Mouse (Mus musculus): Measurements from ENCODE around the gene Klf12. TPM values are rescaled to one million over a fixed set of nuclear protein-coding genes. Genes with fewer than 3 reads are reported as not detected.

The Klf12 gene
- polyA plus RNA-seq, 1 experiment from 2014 or later: 6.2 TPM

- Histone ChIP-seq H3K4me1 (replicated peaks) (no peaks in the 10 kb centered on the region; the same call in 1 of the 2 replicates), H3K4me2 (peak overlapping the region; percentile 65), H3K36me3 (replicated peaks) (no peaks in the 10 kb centered on the region), H3K9ac (peak overlapping the region; percentile 0; the same call in 1 of the 2 replicates), H3K4me3 (replicated peaks) (peak overlapping the region; percentile 53), H3K9me3 (replicated peaks) (no peaks in the 10 kb centered on the region), H3K27me3 (peaks cover 46% of the 10 kb centered on the region), H3K27ac (replicated peaks) (peak overlapping the region; percentile 79)
- 2% methylated on average over 60 of the region's 60 CpGs for WGBS (ENCODE audit: insufficient replicate concordance)
- peak; percentile 48 for ATAC-seq (ENCODE audit: insufficient read depth)
These were observed 1.4 kb upstream of the Klf12 start for GRCm38 (mm10) chr14:100285656-100286585.

GRCm38 (mm10) chr14:100284861-100285655, 579 bp upstream of the Klf12 start:
- peak overlapping the region; percentile 65 for H3K4me2 ChIP-seq
- ATAC-seq (ENCODE audit: insufficient read depth): peak; percentile 82
- peak overlapping the region; percentile 53 for H3K4me3 ChIP-seq (replicated peaks)
- 0 out of 2 replicates have a peak overlapping the region, but pooled peaks have one; percentile 0 for H3K9ac ChIP-seq
- H3K36me3 ChIP-seq (replicated peaks): no peaks in the 10 kb centered on the region
- no peaks in the 10 kb centered on the region; the same call in 1 of the 2 replicates for H3K4me1 ChIP-seq (replicated peaks)
- H3K27me3 ChIP-seq: peaks cover 46% of the 10 kb centered on the region
- peak overlapping the region; percentile 79 for H3K27ac ChIP-seq (replicated peaks)
- 1% methylated on average over 45 of the region's 48 CpGs for WGBS (ENCODE audit: insufficient replicate concordance)
- no peaks in the 10 kb centered on the region for H3K9me3 ChIP-seq (replicated peaks)

- H3K4me3 ChIP-seq (replicated peaks): peak overlapping the region; percentile 53
- H3K36me3 ChIP-seq (replicated peaks): no peaks in the 10 kb centered on the region
- 4% methylated on average over 27 of the region's 27 CpGs for WGBS (ENCODE audit: insufficient replicate concordance)
- H3K27ac ChIP-seq (replicated peaks): peak overlapping the region; percentile 53
- H3K4me2 ChIP-seq: peak overlapping the region; percentile 44
- peak overlapping the region; percentile 30; the same call in 1 of the 2 replicates for H3K9ac ChIP-seq
- peaks cover 46% of the 10 kb centered on the region for H3K27me3 ChIP-seq
- ATAC-seq (ENCODE audit: insufficient read depth): no peak
- H3K9me3 ChIP-seq (replicated peaks): no peaks in the 10 kb centered on the region
- H3K4me1 ChIP-seq (replicated peaks): no peaks in the 10 kb centered on the region
These were observed 914 bp downstream of the Klf12 start for GRCm38 (mm10) chr14:100283411-100284118.

GRCm38 (mm10) chr14:100282651-100283050, 1.8 kb downstream of the Klf12 start:
- H3K36me3 ChIP-seq (replicated peaks): no peaks in the 10 kb centered on the region
- H3K9ac ChIP-seq: no peak overlapping the region
- H3K4me3 ChIP-seq (replicated peaks): 0 out of 2 replicates have a peak overlapping the region, but pooled peaks have one; percentile 53
- WGBS (ENCODE audit: insufficient replicate concordance): 3% methylated on average over 7 of the region's 7 CpGs
- peak overlapping the region; percentile 44 for H3K4me2 ChIP-seq
- ATAC-seq (ENCODE audit: insufficient read depth): no peak
- H3K27me3 ChIP-seq: peaks cover 46% of the 10 kb centered on the region
- no peaks in the 10 kb centered on the region for H3K4me1 ChIP-seq (replicated peaks)
- H3K9me3 ChIP-seq (replicated peaks): no peaks in the 10 kb centered on the region
- no peak overlapping the region; the same call in 1 of the 2 replicates for H3K27ac ChIP-seq (replicated peaks)

GRCm38 (mm10) chr14:100281734-100282133, 2.7 kb downstream of the Klf12 start:
- Histone ChIP-seq H3K27ac (replicated peaks) (no peak overlapping the region), H3K4me3 (replicated peaks) (no peak overlapping the region), H3K4me2 (0 out of 2 replicates have a peak overlapping the region, but pooled peaks have one; percentile 7), H3K27me3 (peaks cover 38% of the 10 kb centered on the region), H3K36me3 (replicated peaks) (no peaks in the 10 kb centered on the region), H3K9ac (no peak overlapping the region), H3K9me3 (replicated peaks) (no peaks in the 10 kb centered on the region), H3K4me1 (replicated peaks) (no peaks in the 10 kb centered on the region)
- WGBS (ENCODE audit: insufficient replicate concordance): 36% methylated on average over 3 of the region's 3 CpGs
- ATAC-seq (ENCODE audit: insufficient read depth): no peak

GRCm38 (mm10) chr14:100274179-100274578, 10.3 kb downstream of the Klf12 start:
- 61% methylated on average over 2 of the region's 2 CpGs for whole genome bisulfite sequencing (ENCODE audit: insufficient replicate concordance)

GRCm38 (mm10) chr14:100260531-100260930, 23.9 kb downstream of the Klf12 start:
- no peaks in the 10 kb centered on the region for H3K27me3 ChIP-seq
- H3K4me3 ChIP-seq (replicated peaks): no peak overlapping the region
- H3K9ac ChIP-seq: no peak overlapping the region
- no peaks in the 10 kb centered on the region for H3K9me3 ChIP-seq (replicated peaks)
- H3K4me2 ChIP-seq: no peak overlapping the region
- H3K27ac ChIP-seq (replicated peaks): no peak overlapping the region
- no peaks in the 10 kb centered on the region for H3K4me1 ChIP-seq (replicated peaks)
- ATAC-seq (ENCODE audit: insufficient read depth): no peak; the same call in 1 of the 2 replicates
- no peaks in the 10 kb centered on the region for H3K36me3 ChIP-seq (replicated peaks)
- 34% methylated on average over 4 of the region's 4 CpGs for whole genome bisulfite sequencing (ENCODE audit: insufficient replicate concordance)

More at GRCm38 (mm10) chr14:100274179-100274578, 10.3 kb downstream of the Klf12 start:
- Histone ChIP-seq H3K9me3 (replicated peaks) (no peaks in the 10 kb centered on the region), H3K4me2 (no peak overlapping the region), H3K36me3 (replicated peaks) (no peaks in the 10 kb centered on the region), H3K27me3 (no peaks in the 10 kb centered on the region), H3K9ac (no peak overlapping the region), H3K4me1 (replicated peaks) (no peaks in the 10 kb centered on the region), H3K4me3 (replicated peaks) (no peak overlapping the region), H3K27ac (replicated peaks) (no peak overlapping the region)
- ATAC-seq (ENCODE audit: insufficient read depth): no peak

- H3K4me1 ChIP-seq (replicated peaks): no peaks in the 10 kb centered on the region
- H3K9me3 ChIP-seq (replicated peaks): no peaks in the 10 kb centered on the region
- no peaks in the 10 kb centered on the region for H3K36me3 ChIP-seq (replicated peaks)
- H3K9ac ChIP-seq: no peak overlapping the region
- no peak for ATAC-seq (ENCODE audit: insufficient read depth)
- H3K4me3 ChIP-seq (replicated peaks): no peak overlapping the region
- no peaks in the 10 kb centered on the region for H3K27me3 ChIP-seq
- H3K27ac ChIP-seq (replicated peaks): no peak overlapping the region
- 61% methylated on average over 5 of the region's 5 CpGs for WGBS (ENCODE audit: insufficient replicate concordance)
- H3K4me2 ChIP-seq: no peak overlapping the region
These were observed 41.4 kb downstream of the Klf12 start for GRCm38 (mm10) chr14:100243046-100243445.

GRCm38 (mm10) chr14:100239874-100240273, 44.6 kb downstream of the Klf12 start:
- H3K4me3 ChIP-seq (replicated peaks): no peak overlapping the region
- H3K9ac ChIP-seq: no peak overlapping the region
- ATAC-seq (ENCODE audit: insufficient read depth): no peak
- no peaks in the 10 kb centered on the region for H3K27me3 ChIP-seq
- no peak overlapping the region for H3K27ac ChIP-seq (replicated peaks)
- H3K36me3 ChIP-seq (replicated peaks): no peaks in the 10 kb centered on the region
- H3K4me2 ChIP-seq: no peak overlapping the region
- no peaks in the 10 kb centered on the region for H3K9me3 ChIP-seq (replicated peaks)
- no peaks in the 10 kb centered on the region for H3K4me1 ChIP-seq (replicated peaks)
- WGBS (ENCODE audit: insufficient replicate concordance): 70% methylated on average over 4 of the region's 4 CpGs

GRCm38 (mm10) chr14:100236757-100237156, 47.7 kb downstream of the Klf12 start:
- no peak overlapping the region for H3K4me2 ChIP-seq
- WGBS (ENCODE audit: insufficient replicate concordance): 62% methylated on average over 7 of the region's 7 CpGs
- ATAC-seq (ENCODE audit: insufficient read depth): no peak
- no peak overlapping the region for H3K27ac ChIP-seq (replicated peaks)
- no peaks in the 10 kb centered on the region for H3K27me3 ChIP-seq
- no peak overlapping the region for H3K9ac ChIP-seq
- no peaks in the 10 kb centered on the region for H3K36me3 ChIP-seq (replicated peaks)
- no peak overlapping the region for H3K4me3 ChIP-seq (replicated peaks)
- no peaks in the 10 kb centered on the region for H3K9me3 ChIP-seq (replicated peaks)
- H3K4me1 ChIP-seq (replicated peaks): no peaks in the 10 kb centered on the region
